Mouse (Mus musculus): ENCODE data around the gene Cdipt.

DNA sequence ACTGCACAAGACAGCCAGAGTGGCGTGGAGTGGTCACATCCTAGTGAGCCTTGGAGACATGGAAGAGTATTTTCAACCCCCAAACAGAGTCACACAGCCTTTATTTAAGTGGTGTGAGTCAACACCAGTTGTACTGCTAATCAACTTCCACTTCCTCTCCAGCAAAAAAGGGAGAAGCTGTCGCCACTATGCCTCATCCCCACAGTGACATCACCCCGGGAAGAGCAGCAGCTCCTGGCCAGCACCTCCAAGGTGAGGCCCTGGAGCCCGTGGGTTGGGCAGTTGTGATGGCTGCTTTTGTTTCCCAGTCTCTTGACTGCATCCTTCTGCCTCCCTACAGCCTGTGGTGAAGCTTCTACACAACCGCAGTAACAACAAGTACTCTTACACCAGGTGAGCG lies 34.5 kb upstream of the Cdipt start:
- no peak for TF ChIP-seq CTCF (conservative IDR thresholded peaks at IDR 0.05; ENCODE audit: low read length)
- TF ChIP-seq NANOG (IDR thresholded peaks at IDR 0.05; ENCODE audit: borderline replicate concordance, low read length) = no peak
- no peak for TF ChIP-seq POU5F1 (IDR thresholded peaks at IDR 0.05; ENCODE audit: borderline replicate concordance, low read length)
